Comparison of ENCODE assay signal across 8 mouse cellular contexts in the genomic region with DNA sequence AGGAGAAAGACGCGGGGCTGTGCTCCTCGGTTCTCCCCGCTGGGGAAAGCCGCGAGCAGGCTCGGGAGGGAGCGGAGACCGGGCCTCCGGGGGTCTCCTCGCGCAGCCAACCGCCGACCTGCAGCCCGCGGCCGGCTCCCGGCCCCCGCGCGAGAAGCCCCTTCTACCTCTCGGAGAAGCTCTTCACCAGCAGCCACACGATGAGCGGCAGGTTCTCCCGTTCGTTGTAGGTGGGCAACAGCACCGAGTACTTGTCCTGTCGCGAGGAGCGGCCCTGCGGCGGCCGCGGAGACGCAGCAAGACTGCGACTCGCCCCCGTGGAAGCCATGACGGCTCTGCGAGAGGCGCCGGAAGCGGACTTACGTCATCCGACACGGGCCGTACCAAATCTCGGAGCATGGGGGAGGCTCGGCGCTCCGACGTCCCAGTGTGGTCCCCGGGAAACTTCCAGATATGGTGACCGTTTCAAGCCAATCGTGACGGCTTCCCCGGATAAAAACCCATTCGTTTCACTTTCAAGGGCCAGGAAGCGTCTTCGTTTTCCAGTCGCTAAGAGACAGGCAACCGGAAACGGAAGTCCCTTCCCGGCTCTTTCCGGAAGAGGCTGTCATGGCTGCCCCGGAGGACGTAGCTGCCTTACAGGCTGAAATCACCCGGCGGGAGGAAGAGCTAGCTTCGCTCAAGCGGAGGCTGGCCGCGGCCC. TPM values are rescaled to one million over a fixed set of nuclear protein-coding genes. Genes with fewer than 3 reads are reported as not detected.
A peak's percentile ranks its signal among the peaks of the same experiment; 100 is the strongest.
DNase-seq lines count a peak whose midpoint lies in the region; ATAC-seq lines count a peak whose summit lies in the region.

A gene (minus strand): TSS at position 339 of the 703 bp plus-strand sequence.
A gene (minus strand): TSS at position 566 of the 703 bp plus-strand sequence.
A gene (plus strand): TSS at position 597 of the 703 bp plus-strand sequence.

- DNase-seq in ZHBTc4 (ENCODE audit: low read depth, low spot score), result peak; percentile 91
- peak; percentile 71 to 73 for DNase-seq in gastrocnemius, adult 8-10 months (ENCODE audit: low spot score in 2 of 2)
- peak; percentile 62 for DNase-seq in hindlimb bud, embryonic 11.5 days (ENCODE audit: extremely low spot score, low read depth, low spot score)
- DNase-seq in left cerebral cortex, adult 9 months (ENCODE audit: low spot score in 2 of 2), result peak; percentile 81 to 86
- DNase-seq in right cerebral cortex, postnatal 14 days, result peak; percentile 87
- DNase-seq in urinary bladder, postnatal 36 days (ENCODE audit: low spot score in 2 of 2), result peak; percentile 81 to 86

- ATAC-seq in common myeloid progenitor, adult 5-6 weeks (replicated peaks; ENCODE audit: low read depth, poor library complexity, severe bottlenecking), result peak; percentile 82
- ATAC-seq in megakaryocyte progenitor cell, adult 5-6 weeks (replicated peaks; ENCODE audit: poor library complexity), result peak; percentile 83

RNA-seq across cellular contexts. Expression of the first gene that starts in this region (rescaled TPM):
- 68.1 and 68.7 TPM in 2 replicates for total RNA-seq in common myeloid progenitor, adult 5-6 weeks (2017)
- total RNA-seq in gastrocnemius, adult 8-10 months (2022), result 10 to 100 TPM; 10.1 to 16.6 (median 14.1) TPM
- 53.3 and 58.6 TPM in 2 replicates for total RNA-seq in megakaryocyte progenitor cell, adult 5-6 weeks (2015)
- total RNA-seq in megakaryocyte progenitor cell, adult 5-6 weeks (2017), result 34.5 and 42.4 TPM in 2 replicates

RNA-seq across cellular contexts. Expression of the second gene that starts in this region (rescaled TPM):
- total RNA-seq in common myeloid progenitor, adult 5-6 weeks (2017), result 38.1 and 38.8 TPM in 2 replicates
- total RNA-seq in gastrocnemius, adult 8-10 months (2022), result 10 to 100 TPM; 49.6 to 72.9 (median 64.6) TPM
- 68.8 and 70.7 TPM in 2 replicates for total RNA-seq in megakaryocyte progenitor cell, adult 5-6 weeks (2015)
- total RNA-seq in megakaryocyte progenitor cell, adult 5-6 weeks (2017), result 68.9 and 69.7 TPM in 2 replicates

RNA-seq across cellular contexts. Expression of the third gene that starts in this region (rescaled TPM):
- total RNA-seq in common myeloid progenitor, adult 5-6 weeks (2017), result 2.2 and 3.3 TPM in 2 replicates
- 1 to 10 TPM; 4.4 to 5.9 (median 5.6) TPM for total RNA-seq in gastrocnemius, adult 8-10 months (2022)
- 7.8 and 10.9 TPM in 2 replicates for total RNA-seq in megakaryocyte progenitor cell, adult 5-6 weeks (2015)
- 2.6 TPM in 2 replicates for total RNA-seq in megakaryocyte progenitor cell, adult 5-6 weeks (2017)

Comparison
In these comparisons a context has a peak if more than half of its experiments do, and no peak if none do; other contexts are left out.
1. Peak in every context shown above with its lines: DNase-seq and ATAC-seq.